Mouse (Mus musculus) frontal cortex, adult (tissue): ENCODE data around the gene Vgll2.

Experiments
- ATAC-seq: cut with Nextera tagmentation; 2 replicates; pipeline ENCODE4 v1.9.2; 2017; ENCODE audit warnings: mild to moderate bottlenecking, moderate library complexity, mixed read lengths; ENCODE audit not compliant: low TSS enrichment

The Vgll2 gene

GRCm38 (mm10) chr10:52022413-52023212 lies at the start of gene Vgll2:
Gene Vgll2 (plus strand): TSS chr10:52022502.
- ATAC-seq: peak; percentile 70

- peak; percentile 74; the same call in 1 of the 2 replicates for ATAC-seq
Measured at GRCm38 (mm10) chr10:51975137-51975536, 47.2 kb upstream of the Vgll2 start.

- ATAC-seq: no peak
Measured at GRCm38 (mm10) chr10:51975587-51975986, 46.7 kb upstream of the Vgll2 start.

GRCm38 (mm10) chr10:51981651-51982050 lies 40.7 kb upstream of the Vgll2 start:
- ATAC-seq: no peak

- ATAC-seq: no peak
Measured at GRCm38 (mm10) chr10:51982395-51982794, 39.9 kb upstream of the Vgll2 start.

- no peak for ATAC-seq
Measured at GRCm38 (mm10) chr10:52018471-52018870, 3.8 kb upstream of the Vgll2 start.

- no peak for ATAC-seq
Measured at GRCm38 (mm10) chr10:52021231-52021630, 1.1 kb upstream of the Vgll2 start.

- no peak for ATAC-seq
Measured at GRCm38 (mm10) chr10:52021736-52022394, 437 bp upstream of the Vgll2 start.

GRCm38 (mm10) chr10:52023213-52024052 lies 1.1 kb downstream of the Vgll2 start:
- ATAC-seq: no peak

GRCm38 (mm10) chr10:52024053-52024410 lies 1.7 kb downstream of the Vgll2 start:
- no peak for ATAC-seq

- ATAC-seq: no peak
Measured at GRCm38 (mm10) chr10:52025291-52025690, 3.0 kb downstream of the Vgll2 start.

GRCm38 (mm10) chr10:52025821-52026220 lies 3.5 kb downstream of the Vgll2 start:
- no peak for ATAC-seq

- ATAC-seq: peak; percentile 47
Measured at GRCm38 (mm10) chr10:52027161-52028035, 5.1 kb downstream of the Vgll2 start.

GRCm38 (mm10) chr10:52028561-52029370 lies 6.5 kb downstream of the Vgll2 start:
- no peak for ATAC-seq

GRCm38 (mm10) chr10:52029421-52030080 lies 7.2 kb downstream of the Vgll2 start:
- no peak for ATAC-seq

GRCm38 (mm10) chr10:52033729-52034128 lies 11.4 kb downstream of the Vgll2 start:
- no peak for ATAC-seq

- ATAC-seq: no peak
Measured at GRCm38 (mm10) chr10:52039392-52039791, 17.1 kb downstream of the Vgll2 start.

GRCm38 (mm10) chr10:52043086-52043485 lies 20.8 kb downstream of the Vgll2 start:
- no peak for ATAC-seq

- no peak for ATAC-seq
Measured at GRCm38 (mm10) chr10:52048287-52048686, 26.0 kb downstream of the Vgll2 start.

- ATAC-seq: peak; percentile 83
Measured at GRCm38 (mm10) chr10:52072482-52072881, 50.2 kb downstream of the Vgll2 start.
